Mouse (Mus musculus): ENCODE results near the gene Cdc42ep5. TPM values are rescaled to one million over a fixed set of nuclear protein-coding genes. Genes with fewer than 3 reads are reported as not detected.

Gene Cdc42ep5
- total and polyA plus RNA-seq, 3 experiments = 0.33 to 0.62 TPM; not detected in 1

DNA sequence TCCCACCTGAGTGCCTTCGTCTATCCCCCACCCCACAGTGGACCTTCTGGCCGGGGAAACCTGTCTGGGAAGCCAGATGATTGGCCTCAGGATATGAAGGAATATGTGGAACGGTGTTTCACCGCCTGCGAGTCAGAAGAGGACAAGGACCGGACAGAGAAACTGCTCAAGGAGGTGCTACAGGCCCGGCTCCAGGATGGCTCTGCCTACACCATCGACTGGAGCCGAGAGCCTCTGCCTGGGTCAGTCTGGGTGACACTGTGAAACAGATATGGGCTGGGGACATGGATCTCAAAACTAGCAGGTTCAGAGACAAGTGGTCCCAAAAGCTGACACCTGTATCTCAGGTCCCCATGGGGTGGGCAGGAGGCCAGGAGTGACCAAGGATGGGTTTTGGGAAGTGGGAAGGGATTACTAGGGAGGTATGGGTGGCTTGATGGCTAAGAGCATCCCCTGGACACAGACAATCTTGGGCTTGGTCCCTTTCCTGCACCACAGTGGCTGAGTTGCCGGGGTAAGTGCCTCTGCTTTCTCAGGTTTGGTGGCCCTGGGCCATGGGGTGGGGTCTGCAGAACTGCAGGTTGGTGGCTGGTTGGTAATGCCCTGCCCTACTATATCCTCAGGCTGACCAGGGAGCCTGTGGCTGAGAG, 21.7 kb downstream of the Cdc42ep5 start:
- H3K27me3 ChIP-seq (ENCODE audit: insufficient read depth, low read length) = no peaks in the 10 kb centered on the region
- no peak for DNase-seq (ENCODE audit: low spot score)
- no peak for ATAC-seq (ENCODE audit: extremely low read depth, insufficient number of reproducible peaks, low FRiP score, poor library complexity, severe bottlenecking)
- TF ChIP-seq GATA1 (IDR thresholded peaks at IDR 0.05; ENCODE audit: borderline replicate concordance, low read length) = no peak
- TF ChIP-seq CTCF (IDR thresholded peaks at IDR 0.05; ENCODE audit: low read depth, low read length) = no peak
- no peak for TF ChIP-seq POLR2AphosphoS5 (IDR thresholded peaks at IDR 0.05; ENCODE audit: insufficient replicate concordance, low read depth, low read length)
- TF ChIP-seq TAL1 (conservative IDR thresholded peaks at IDR 0.05; ENCODE audit: low read depth, low read length) = no peak
- no peak for TF ChIP-seq GATA2 (IDR thresholded peaks at IDR 0.05; ENCODE audit: borderline replicate concordance, low read depth, low read length)
- H3K4me3 ChIP-seq (ENCODE audit: low read depth, low read length) = no peak overlapping the region
- H3K36me3 ChIP-seq (replicated peaks) = peaks cover 100% of the 10 kb centered on the region
- peaks cover 81% of the 10 kb centered on the region for H3K4me1 ChIP-seq (ENCODE audit: insufficient read depth, low read depth, low read length)
- no peaks in the 10 kb centered on the region for H3K9me3 ChIP-seq (replicated peaks)

DNA sequence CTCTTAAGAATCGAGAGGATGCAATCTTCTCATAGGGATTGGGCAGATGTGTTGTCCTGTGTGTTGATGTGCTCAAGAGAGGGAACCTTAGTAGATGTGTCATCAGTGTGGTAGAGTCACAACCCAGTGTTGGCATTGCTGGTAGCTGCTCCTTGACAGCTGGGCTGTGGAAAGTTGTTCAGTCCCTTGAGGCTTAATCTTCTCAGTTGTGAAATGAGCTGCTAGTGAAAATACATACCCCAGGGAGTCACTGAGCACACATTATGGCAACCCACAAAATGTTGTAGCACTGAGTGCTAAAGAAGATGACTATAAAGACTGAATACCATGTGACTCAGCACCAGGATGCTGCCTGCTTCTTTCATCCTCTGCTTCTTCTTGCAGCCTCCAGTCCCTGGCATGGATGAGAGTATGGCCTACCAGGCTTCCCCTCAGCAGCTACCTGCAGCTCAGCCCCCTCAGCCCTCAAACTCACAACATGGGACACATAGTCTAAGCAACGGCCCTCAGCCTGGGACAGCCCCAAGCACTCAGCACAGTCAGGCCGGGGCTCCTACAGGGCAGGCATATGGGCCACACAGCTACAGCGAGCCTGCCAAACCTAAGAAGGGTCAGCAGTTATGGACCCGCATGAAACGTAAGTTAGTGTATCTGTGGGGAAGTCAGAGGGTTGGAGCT, 22.9 kb downstream of the Cdc42ep5 start:
- peaks cover 75% of the 10 kb centered on the region for H3K4me1 ChIP-seq (ENCODE audit: insufficient read depth, low read depth, low read length)
- ATAC-seq (ENCODE audit: extremely low read depth, insufficient number of reproducible peaks, low FRiP score, poor library complexity, severe bottlenecking) = no peak
- peaks cover 94% of the 10 kb centered on the region for H3K36me3 ChIP-seq (replicated peaks)
- no peak overlapping the region for H3K4me3 ChIP-seq (ENCODE audit: low read depth, low read length)
- H3K9me3 ChIP-seq (replicated peaks) = no peaks in the 10 kb centered on the region
- TF ChIP-seq GATA1 (IDR thresholded peaks at IDR 0.05; ENCODE audit: borderline replicate concordance, low read length) (no peak), POLR2AphosphoS5 (IDR thresholded peaks at IDR 0.05; ENCODE audit: insufficient replicate concordance, low read depth, low read length) (no peak), TAL1 (conservative IDR thresholded peaks at IDR 0.05; ENCODE audit: low read depth, low read length) (no peak), GATA2 (IDR thresholded peaks at IDR 0.05; ENCODE audit: borderline replicate concordance, low read depth, low read length) (no peak), CTCF (IDR thresholded peaks at IDR 0.05; ENCODE audit: low read depth, low read length) (no peak)
- H3K27me3 ChIP-seq (ENCODE audit: insufficient read depth, low read length) = no peaks in the 10 kb centered on the region
- DNase-seq (ENCODE audit: low spot score) = no peak

- ATAC-seq (ENCODE audit: extremely low read depth, insufficient number of reproducible peaks, low FRiP score, poor library complexity, severe bottlenecking) = no peak
- H3K4me1 ChIP-seq (ENCODE audit: insufficient read depth, low read depth, low read length) = peaks cover 63% of the 10 kb centered on the region
- no peaks in the 10 kb centered on the region for H3K27me3 ChIP-seq (ENCODE audit: insufficient read depth, low read length)
- H3K36me3 ChIP-seq (replicated peaks) = peaks cover 74% of the 10 kb centered on the region
- no peak overlapping the region; the same call in 1 of the 2 replicates for H3K4me3 ChIP-seq (ENCODE audit: low read depth, low read length)
- DNase-seq (ENCODE audit: low spot score) = no peak
- H3K9me3 ChIP-seq (replicated peaks) = no peaks in the 10 kb centered on the region
- TF ChIP-seq POLR2AphosphoS5 (IDR thresholded peaks at IDR 0.05; ENCODE audit: insufficient replicate concordance, low read depth, low read length) (no peak), GATA2 (IDR thresholded peaks at IDR 0.05; ENCODE audit: borderline replicate concordance, low read depth, low read length) (no peak), CTCF (IDR thresholded peaks at IDR 0.05; ENCODE audit: low read depth, low read length) (no peak), GATA1 (IDR thresholded peaks at IDR 0.05; ENCODE audit: borderline replicate concordance, low read length) (no peak), TAL1 (conservative IDR thresholded peaks at IDR 0.05; ENCODE audit: low read depth, low read length) (no peak)
Measured at GRCm38 (mm10) chr7:4139391-4139790, 25.3 kb downstream of the Cdc42ep5 start.

- ATAC-seq (ENCODE audit: extremely low read depth, insufficient number of reproducible peaks, low FRiP score, poor library complexity, severe bottlenecking) = no peak
- peaks cover 74% of the 10 kb centered on the region for H3K36me3 ChIP-seq (replicated peaks)
- peaks cover 63% of the 10 kb centered on the region for H3K4me1 ChIP-seq (ENCODE audit: insufficient read depth, low read depth, low read length)
- H3K27me3 ChIP-seq (ENCODE audit: insufficient read depth, low read length) = no peaks in the 10 kb centered on the region
- no peak for DNase-seq (ENCODE audit: low spot score)
- no peak for TF ChIP-seq CTCF (IDR thresholded peaks at IDR 0.05; ENCODE audit: low read depth, low read length)
- no peak for TF ChIP-seq TAL1 (conservative IDR thresholded peaks at IDR 0.05; ENCODE audit: low read depth, low read length)
- no peak for TF ChIP-seq POLR2AphosphoS5 (IDR thresholded peaks at IDR 0.05; ENCODE audit: insufficient replicate concordance, low read depth, low read length)
- TF ChIP-seq GATA1 (IDR thresholded peaks at IDR 0.05; ENCODE audit: borderline replicate concordance, low read length) = no peak
- TF ChIP-seq GATA2 (IDR thresholded peaks at IDR 0.05; ENCODE audit: borderline replicate concordance, low read depth, low read length) = no peak
- H3K4me3 ChIP-seq (ENCODE audit: low read depth, low read length) = peak overlapping the region; percentile 25; the same call in 1 of the 2 replicates
- H3K9me3 ChIP-seq (replicated peaks) = no peaks in the 10 kb centered on the region
Measured at GRCm38 (mm10) chr7:4138671-4139070, 26.0 kb downstream of the Cdc42ep5 start.

DNA sequence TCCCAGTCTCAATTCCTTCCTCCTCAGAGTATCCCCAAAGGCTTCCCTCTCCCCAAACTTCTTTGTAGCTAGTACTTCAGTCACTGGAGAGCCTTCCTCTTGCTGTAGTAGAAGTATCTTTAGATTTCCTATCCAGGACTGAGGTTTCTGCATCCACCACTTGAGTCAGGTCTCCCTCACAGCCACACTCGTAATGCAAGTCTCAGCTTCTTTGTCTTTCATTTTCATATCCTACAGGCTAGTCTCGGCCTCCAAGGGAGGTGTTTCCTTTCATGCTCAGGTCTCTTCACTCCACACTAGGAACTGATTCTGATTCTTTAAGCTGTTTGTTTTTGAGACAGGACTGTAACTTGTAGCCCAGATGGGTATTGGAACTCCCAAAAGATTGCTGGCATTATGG, 26.5 kb downstream of the Cdc42ep5 start:
- Histone ChIP-seq H3K4me3 (ENCODE audit: low read depth, low read length) (peak overlapping the region; percentile 81; the same call in 1 of the 2 replicates), H3K9me3 (replicated peaks) (no peaks in the 10 kb centered on the region), H3K4me1 (ENCODE audit: insufficient read depth, low read depth, low read length) (peaks cover 63% of the 10 kb centered on the region), H3K36me3 (replicated peaks) (peaks cover 74% of the 10 kb centered on the region), H3K27me3 (ENCODE audit: insufficient read depth, low read length) (no peaks in the 10 kb centered on the region)
- ATAC-seq (ENCODE audit: extremely low read depth, insufficient number of reproducible peaks, low FRiP score, poor library complexity, severe bottlenecking) (no peak), DNase-seq (ENCODE audit: low spot score) (no peak)
- TF ChIP-seq GATA2 (IDR thresholded peaks at IDR 0.05; ENCODE audit: borderline replicate concordance, low read depth, low read length) (no peak), CTCF (IDR thresholded peaks at IDR 0.05; ENCODE audit: low read depth, low read length) (no peak), GATA1 (IDR thresholded peaks at IDR 0.05; ENCODE audit: borderline replicate concordance, low read length) (no peak), POLR2AphosphoS5 (IDR thresholded peaks at IDR 0.05; ENCODE audit: insufficient replicate concordance, low read depth, low read length) (no peak), TAL1 (conservative IDR thresholded peaks at IDR 0.05; ENCODE audit: low read depth, low read length) (no peak)

DNA sequence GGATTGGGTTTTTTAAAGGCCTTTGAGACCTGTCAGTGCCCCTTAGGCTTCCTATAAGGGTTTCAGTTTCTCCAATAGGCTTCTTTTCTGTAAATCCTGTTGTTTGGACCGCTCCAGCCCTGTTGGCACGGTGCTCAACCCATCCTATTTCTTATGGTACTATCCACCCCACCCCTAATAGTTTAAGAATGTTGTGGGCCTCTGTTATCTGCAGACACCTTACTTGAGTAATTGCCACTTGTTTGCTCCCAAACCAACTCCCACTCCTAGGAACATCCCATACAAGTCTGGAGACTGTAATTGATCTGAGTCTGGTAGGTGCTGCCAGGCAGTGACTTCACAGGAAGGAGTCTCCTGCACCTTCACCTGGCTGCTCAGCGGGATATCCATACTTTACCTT, 26.9 kb downstream of the Cdc42ep5 start:
- Histone ChIP-seq H3K9me3 (replicated peaks) (no peaks in the 10 kb centered on the region), H3K36me3 (replicated peaks) (peaks cover 74% of the 10 kb centered on the region), H3K4me3 (ENCODE audit: low read depth, low read length) (peak overlapping the region; percentile 81), H3K4me1 (ENCODE audit: insufficient read depth, low read depth, low read length) (peaks cover 59% of the 10 kb centered on the region), H3K27me3 (ENCODE audit: insufficient read depth, low read length) (no peaks in the 10 kb centered on the region)
- TF ChIP-seq CTCF (IDR thresholded peaks at IDR 0.05; ENCODE audit: low read depth, low read length) (no peak), POLR2AphosphoS5 (IDR thresholded peaks at IDR 0.05; ENCODE audit: insufficient replicate concordance, low read depth, low read length) (no peak), GATA2 (IDR thresholded peaks at IDR 0.05; ENCODE audit: borderline replicate concordance, low read depth, low read length) (no peak), TAL1 (conservative IDR thresholded peaks at IDR 0.05; ENCODE audit: low read depth, low read length) (no peak), GATA1 (IDR thresholded peaks at IDR 0.05; ENCODE audit: borderline replicate concordance, low read length) (no peak)
- ATAC-seq (ENCODE audit: extremely low read depth, insufficient number of reproducible peaks, low FRiP score, poor library complexity, severe bottlenecking) (no peak), DNase-seq (ENCODE audit: low spot score) (no peak)

Data from G1E (cell line).